ENCODE assay signal across 8 mouse cellular contexts in the genomic region with DNA sequence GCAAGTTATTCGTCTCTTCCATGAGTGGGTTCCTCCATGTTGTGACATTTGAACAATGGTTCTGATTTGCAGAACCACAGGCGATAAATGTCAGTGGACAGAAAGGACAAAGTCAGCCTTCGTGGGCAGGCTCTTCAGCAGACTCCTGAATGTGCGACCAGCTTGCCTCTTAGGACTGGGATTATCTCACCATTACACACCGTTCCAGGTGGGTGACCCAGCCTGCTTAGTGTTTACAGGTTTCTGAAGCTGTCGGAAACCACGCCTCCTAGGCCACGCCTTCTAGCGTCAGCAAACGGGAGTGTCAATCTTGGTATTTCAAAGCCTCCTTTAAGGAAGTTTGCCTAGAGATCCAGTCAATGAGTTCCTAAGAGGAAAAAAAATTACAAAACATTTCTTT. TPM values are rescaled to one million over a fixed set of nuclear protein-coding genes. Genes with fewer than 3 reads are reported as not detected.
A peak's percentile ranks its signal among the peaks of the same experiment; 100 is the strongest.
DNase-seq lines count a peak whose midpoint lies in the region; ATAC-seq and TF ChIP-seq lines count a peak whose summit lies in the region.

No protein-coding gene starts in this region.

- no peak for TF ChIP-seq CTCF in testis, adult 2 months (IDR thresholded peaks at IDR 0.05; ENCODE audit: control insufficient read depth, insufficient read depth, insufficient replicate concordance, low read depth, low read length)

- 0 out of 2 replicates have a peak overlapping the region, but pooled peaks have one; percentile 2 for H3K27ac ChIP-seq in embryonic facial prominence, embryonic 11.5 days (replicated peaks; ENCODE audit: low read depth, low read length)
- peak overlapping the region; percentile 99 for H3K27ac ChIP-seq in liver, embryonic 12.5 days
- peak overlapping the region; percentile 68 for H3K27ac ChIP-seq in testis, adult 2 months (ENCODE audit: control insufficient read depth, insufficient read depth, low read depth, low read length)

- H3K9me3 ChIP-seq in embryonic facial prominence, embryonic 11.5 days (replicated peaks; ENCODE audit: control insufficient read depth, low read length): no peaks in the 10 kb centered on the region
- H3K9me3 ChIP-seq in liver, embryonic 12.5 days (replicated peaks): no peaks in the 10 kb centered on the region

- peak; percentile 90 for DNase-seq in 416B (ENCODE audit: low read depth)
- peak; percentile 71 for DNase-seq in adrenal gland, adult 8-10 months
- peak; percentile 83 for DNase-seq in embryonic facial prominence, embryonic 11.5 days (ENCODE audit: low spot score)
- DNase-seq in heart, adult 8-10 months (ENCODE audit: low spot score): peak; percentile 81
- DNase-seq in kidney, adult 8-10 months: peak; percentile 93 to 95

- no peak overlapping the region for H3ac ChIP-seq in myocyte (ENCODE audit: control insufficient read depth, insufficient read length)

- no peak for TF ChIP-seq POLR2A in myocyte (IDR thresholded peaks at IDR 0.05; ENCODE audit: insufficient read length, low read depth)
- no peak for TF ChIP-seq POLR2A in testis, adult 2 months (IDR thresholded peaks at IDR 0.05; ENCODE audit: control insufficient read depth, low read depth, low read length)

- H3K79me2 ChIP-seq in myocyte (ENCODE audit: control insufficient read depth, insufficient read depth): peaks cover 30% of the 10 kb centered on the region

- peak overlapping the region; percentile 73 for H3K4me2 ChIP-seq in embryonic facial prominence, embryonic 11.5 days (ENCODE audit: low read depth, low read length)
- peak overlapping the region; percentile 95 for H3K4me2 ChIP-seq in liver, embryonic 12.5 days
- H3K4me2 ChIP-seq in myocyte (ENCODE audit: low read depth): peak overlapping the region; percentile 74

- 2% methylated on average over 10 of the region's 10 CpGs for WGBS in embryonic facial prominence, embryonic 11.5 days
- 1% methylated on average over 10 of the region's 10 CpGs for WGBS in liver, embryonic 12.5 days (ENCODE audit: insufficient replicate concordance)

- 0 out of 2 replicates have a peak, but pooled peaks have one; percentile 19 for ATAC-seq in embryonic facial prominence, embryonic 11.5 days (replicated peaks; ENCODE audit: insufficient number of reproducible peaks, low FRiP score, low TSS enrichment, low read depth)
- ATAC-seq in liver, embryonic 12.5 days: peak; percentile 48

- peak overlapping the region; percentile 98 for H3K9ac ChIP-seq in embryonic facial prominence, embryonic 11.5 days (replicated peaks; ENCODE audit: low read length)
- H3K9ac ChIP-seq in liver, embryonic 12.5 days: peak overlapping the region; percentile 99

- H3K4me1 ChIP-seq in embryonic facial prominence, embryonic 11.5 days (ENCODE audit: control insufficient read depth, insufficient read depth, low read length): no peaks in the 10 kb centered on the region
- H3K4me1 ChIP-seq in liver, embryonic 12.5 days: peaks cover 48% of the 10 kb centered on the region
- peaks cover 5% of the 10 kb centered on the region for H3K4me1 ChIP-seq in testis, adult 2 months (ENCODE audit: control insufficient read depth, insufficient read depth, low read length)

- H3K4me3 ChIP-seq in embryonic facial prominence, embryonic 11.5 days (ENCODE audit: low read depth, low read length): peak overlapping the region; percentile 95
- peak overlapping the region; percentile 90 for H3K4me3 ChIP-seq in liver, embryonic 12.5 days
- peak overlapping the region; percentile 56 for H3K4me3 ChIP-seq in myocyte
- peak overlapping the region; percentile 87 for H3K4me3 ChIP-seq in testis, adult 2 months (ENCODE audit: control insufficient read depth, low read depth, low read length)

- no peaks in the 10 kb centered on the region for H3K36me3 ChIP-seq in embryonic facial prominence, embryonic 11.5 days (replicated peaks; ENCODE audit: control insufficient read depth, insufficient read depth, low read depth, low read length)
- peaks cover 15% of the 10 kb centered on the region for H3K36me3 ChIP-seq in liver, embryonic 12.5 days
- H3K36me3 ChIP-seq in myocyte (ENCODE audit: control insufficient read depth, insufficient read depth): no peaks in the 10 kb centered on the region
- H3K36me3 ChIP-seq in testis, adult 2 months (ENCODE audit: control insufficient read depth, insufficient read depth, low read length): no peaks in the 10 kb centered on the region

- H3K27me3 ChIP-seq in embryonic facial prominence, embryonic 11.5 days (ENCODE audit: control insufficient read depth, insufficient read depth, low read length): no peaks in the 10 kb centered on the region
- H3K27me3 ChIP-seq in liver, embryonic 12.5 days (replicated peaks): peaks cover 30% of the 10 kb centered on the region
- H3K27me3 ChIP-seq in myocyte (ENCODE audit: control insufficient read depth, insufficient read depth, insufficient read length): no peaks in the 10 kb centered on the region
- no peaks in the 10 kb centered on the region for H3K27me3 ChIP-seq in testis, adult 2 months (ENCODE audit: control insufficient read depth, insufficient read depth, low read length)

TF ChIP-seq in myocyte, 11 proteins besides CTCF, POLR2A, EP300 and RAD21:
- TF ChIP-seq MYOG (IDR thresholded peaks at IDR 0.05; ENCODE audit: control insufficient read depth in 1 of 3, insufficient read depth in 1 of 3, insufficient read length in 2 of 3, low read depth in 2 of 3) (no peak), REST (IDR thresholded peaks at IDR 0.05; ENCODE audit: insufficient read depth, insufficient read length) (no peak), MYOD1 (IDR thresholded peaks at IDR 0.05; ENCODE audit: control insufficient read depth in 1 of 3, insufficient read length in 2 of 3, low read depth in 2 of 3) (no peak), TCF12 (IDR thresholded peaks at IDR 0.05; ENCODE audit: insufficient read depth, poor library complexity, severe bottlenecking) (no peak), SRF (IDR thresholded peaks at IDR 0.05; ENCODE audit: control insufficient read depth, insufficient read length, low read depth) (no peak), POLR2AphosphoS2 (IDR thresholded peaks at IDR 0.05; ENCODE audit: insufficient read length, low read depth) (no peak), E2F4 (IDR thresholded peaks at IDR 0.05; ENCODE audit: insufficient read depth) (no peak), USF1 (IDR thresholded peaks at IDR 0.05; ENCODE audit: low read depth) (no peak), CEBPB (IDR thresholded peaks at IDR 0.05; ENCODE audit: insufficient read depth, poor library complexity, severe bottlenecking) (no peak), TCF3 (IDR thresholded peaks at IDR 0.05; ENCODE audit: insufficient read length, low read depth) (no peak)

RNA-seq across cellular contexts. Expression of a gene that starts 0.7 kb away (rescaled TPM):
- 100 to 1,000 TPM; 191 to 350 (median 261) TPM for total RNA-seq in adrenal gland, adult 8-10 months (2022)
- polyA plus RNA-seq in embryonic facial prominence, embryonic 11.5 days (2014; fragmentation: Nextera tagmentation; extraction: Ambion mirVana): 72.1 and 78.6 TPM in 2 replicates
- total RNA-seq in heart, adult 8-10 months (2022): 100 to 1,000 TPM in 1 of 4 experiments, 10 to 100 TPM in 3; 84.3 to 112 (median 96.3) TPM
- polyA plus RNA-seq in liver, embryonic 12.5 days (2016; fragmentation: Nextera tagmentation; extraction: Ambion mirVana): 81.0 and 81.3 TPM in 2 replicates
- 39.9 TPM for polyA plus RNA-seq in myocyte (2012; fragmentation: generic; extraction: Trizol)
- polyA plus RNA-seq in testis, adult 2 months (2012; rRNA removed): 12.6 TPM in 2 replicates

Comparison
In these comparisons a context has a peak if more than half of its experiments do, and no peak if none do; other contexts are left out.
1. Peak in every context shown above with its lines: DNase-seq, ATAC-seq, H3K4me3 ChIP-seq and H3K27ac ChIP-seq.
2. H3K27ac ChIP-seq: peak in every context shown above with its lines; median percentile 99 in liver, embryonic 12.5 days; 68 in testis, adult 2 months; 2 in embryonic facial prominence, embryonic 11.5 days.